In the genomic region with DNA sequence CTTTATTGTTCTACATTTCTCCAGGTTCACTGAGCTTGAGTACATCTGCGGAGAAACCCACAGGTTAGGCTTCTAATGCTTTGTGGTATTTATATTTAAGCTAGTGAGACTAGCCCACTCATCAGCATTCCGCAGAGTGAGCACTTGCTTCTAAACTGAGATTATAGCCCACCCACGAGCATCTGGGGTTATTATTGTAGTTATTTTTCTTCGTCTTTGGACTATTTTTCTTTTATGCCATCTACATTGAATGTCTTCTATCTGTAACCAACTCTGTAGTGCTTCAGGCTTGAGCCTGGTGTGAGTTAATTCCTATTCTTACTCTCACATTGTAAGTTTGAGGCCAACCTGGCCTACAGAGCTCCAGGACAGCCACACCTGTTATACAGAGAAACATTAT, we compare ENCODE assay signal across 26 mouse cellular contexts.
DNase-seq lines count a peak whose midpoint lies in the region; TF ChIP-seq lines count a peak whose summit lies in the region.
"Had no signal": no experiment of that assay in that cellular context is flagged by ENCODE, and none has a peak within 500 bp of the region (broad histone marks: within the 10 kb centered on the region; RNA-seq: fewer than 3 reads in every experiment).

No protein-coding gene starts in this region.

- no peak for TF ChIP-seq CTCF in left cerebral cortex, adult 2 months (IDR thresholded peaks at IDR 0.05)

- peak; percentile 7 for DNase-seq in left cerebral cortex, adult 11 months (ENCODE audit: low spot score)
- no peak for DNase-seq in left cerebral cortex, adult 2 months (ENCODE audit: extremely low spot score in 1 of 2, low spot score in 2 of 2)
- peak; percentile 9 for DNase-seq in right cerebral cortex, adult 18-20 months
- DNase-seq in right cerebral cortex, postnatal 25 days, result no peak
- DNase-seq in brain, adult 2 months (ENCODE audit: low read depth, low spot score), result peak; percentile 45
- DNase-seq in telencephalon, adult 2 months (ENCODE audit: low read depth, low spot score), result peak; percentile 19
- DNase-seq: adrenal gland, adult 2 months; adrenal gland, postnatal 14 days; cerebellum, adult 11-12 months; cerebellum, adult 8-10 months; cerebellum, postnatal 10 days; cerebellum, postnatal 36 days; embryo, embryonic 11 days; gastrocnemius, postnatal 10 days; heart, adult 11 months; heart, postnatal 10 days; heart, postnatal 36 days had no signal

- H3K4me3 ChIP-seq in left cerebral cortex, adult 2 months, result no peak overlapping the region
- H3K4me3 ChIP-seq: embryonic facial prominence, embryonic 10.5 days; embryonic facial prominence, embryonic 13.5 days; erythroblast, embryonic 14.5 days; forebrain, embryonic 12.5 days; forebrain, embryonic 15.5 days; heart, embryonic 12.5 days; heart, embryonic 15.5 days; hindbrain, embryonic 10.5 days; hindbrain, embryonic 13.5 days had no signal

- H3K27ac ChIP-seq in left cerebral cortex, adult 2 months, result no peak overlapping the region
- H3K27ac ChIP-seq: embryonic facial prominence, embryonic 10.5 days; embryonic facial prominence, embryonic 13.5 days; forebrain, embryonic 12.5 days; forebrain, embryonic 15.5 days; heart, embryonic 15.5 days; hindbrain, embryonic 10.5 days; hindbrain, embryonic 13.5 days had no signal

- intact Hi-C loops in left cerebral cortex, adult 2 months (cut with DNase I), result no loop called here

Comparison
In these comparisons a context has a peak if more than half of its experiments do, and no peak if none do; other contexts are left out.
1. DNase-seq: peak in left cerebral cortex, adult 11 months (single experiment), right cerebral cortex, adult 18-20 months (single experiment), brain, adult 2 months (single experiment) and telencephalon, adult 2 months (single experiment); none in left cerebral cortex, adult 2 months (0 of 2) and right cerebral cortex, postnatal 25 days (single experiment).